Mouse (Mus musculus): ENCODE measurements around the gene Vps29. TPM values are rescaled to one million over a fixed set of nuclear protein-coding genes. Genes with fewer than 3 reads are reported as not detected.

Gene Vps29
- polyA plus RNA-seq, 1 experiment from 2014 or later, result 104 TPM

DNA sequence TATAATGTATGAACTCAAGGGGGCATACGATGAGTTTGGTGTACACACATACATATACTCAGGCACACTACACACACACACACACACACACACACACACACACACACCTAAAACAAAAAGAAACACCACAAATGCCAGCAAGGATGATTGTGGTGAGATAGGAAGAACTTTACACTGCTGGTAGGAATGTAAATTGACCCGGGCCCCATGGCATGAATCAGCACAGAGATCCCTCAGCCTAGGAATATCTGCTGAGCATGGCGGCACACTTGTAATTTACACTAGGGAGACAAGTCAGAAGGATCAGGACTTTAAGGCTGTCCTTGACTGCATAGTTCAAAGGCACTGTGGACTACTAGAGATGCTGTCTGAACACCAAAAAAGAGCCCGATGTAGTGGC, 23.9 kb upstream of the Vps29 start:
- ATAC-seq (no peak), DNase-seq (no peak)
- Histone ChIP-seq H3K36me3 (replicated peaks; ENCODE audit: insufficient read depth, low read length) (peaks cover 4% of the 10 kb centered on the region; the same call in 1 of the 2 replicates), H3K4me3 (ENCODE audit: low read depth, low read length) (no peak overlapping the region), H3K4me2 (ENCODE audit: low read depth, low read length) (no peak overlapping the region), H3K9ac (replicated peaks) (no peak overlapping the region), H3K27ac (ENCODE audit: low read depth) (no peak overlapping the region), H3K27me3 (ENCODE audit: insufficient read depth, low read length) (no peaks in the 10 kb centered on the region), H3K4me1 (ENCODE audit: insufficient read depth) (0 out of 2 replicates have a peak, but pooled peaks cover 2% of the 10 kb centered on the region), H3K9me3 (ENCODE audit: low read length) (no peaks in the 10 kb centered on the region)
- WGBS (ENCODE audit: insufficient replicate concordance), result 75% methylated on average over 4 of the region's 4 CpGs
- TF ChIP-seq EP300 (IDR thresholded peaks at IDR 0.05; ENCODE audit: low read depth) (no peak), CTCF (IDR thresholded peaks at IDR 0.05; ENCODE audit: low read depth) (no peak)

DNA sequence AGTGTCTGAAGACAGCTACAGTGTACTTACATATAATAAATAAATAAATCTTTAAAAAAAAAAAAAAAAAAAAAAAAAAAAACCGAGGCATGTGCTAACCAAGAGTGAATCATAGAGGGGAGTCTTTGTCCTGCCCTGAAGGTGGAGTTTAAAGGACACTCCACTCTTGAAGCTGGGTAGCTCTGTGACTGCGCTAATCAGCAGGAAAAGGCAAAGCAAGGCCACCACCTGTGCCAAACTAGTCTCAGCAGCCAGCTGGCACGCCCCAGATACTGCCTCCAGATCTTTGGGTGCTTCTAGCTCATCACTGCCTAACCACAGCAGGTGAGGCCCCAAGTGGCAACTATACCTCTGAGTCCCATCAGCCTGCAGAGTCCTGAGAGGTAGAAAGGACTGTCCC, 19.5 kb upstream of the Vps29 start:
- no peak for ATAC-seq
- DNase-seq, result no peak

DNA sequence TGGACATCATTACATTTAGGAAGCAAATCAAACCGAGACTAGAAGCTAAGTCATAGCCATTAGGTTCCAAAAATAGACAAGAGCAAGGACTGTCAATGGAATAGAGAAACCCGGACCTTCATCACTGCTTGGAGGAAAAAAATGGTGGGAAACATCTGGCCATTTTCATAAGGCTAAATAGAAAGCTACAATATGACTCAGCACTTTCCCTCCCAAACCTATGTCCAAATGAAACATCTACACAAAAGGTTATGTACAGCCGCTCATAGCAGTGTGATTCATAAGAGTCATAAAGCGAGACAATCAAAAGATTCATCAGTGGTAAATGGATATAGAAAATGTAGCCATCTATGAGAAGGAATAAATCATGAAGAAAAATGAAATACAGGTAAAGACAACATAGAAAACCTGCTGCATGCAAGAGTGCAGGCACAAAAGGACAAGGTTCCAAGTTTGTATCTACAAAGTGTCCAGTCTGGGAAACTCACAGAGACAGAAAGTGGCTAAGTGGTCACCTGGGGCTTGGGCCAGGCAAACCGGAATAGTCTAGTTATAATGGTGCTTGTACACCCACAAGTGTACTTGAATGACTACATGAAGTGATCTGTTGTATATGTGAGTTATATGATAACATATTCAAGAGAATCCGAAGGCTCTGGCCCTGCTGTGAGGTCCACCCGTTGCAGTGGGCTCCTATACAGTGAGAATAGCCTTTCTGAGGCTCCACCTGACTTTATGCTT, 17.4 kb upstream of the Vps29 start:
- H3K4me3 ChIP-seq (ENCODE audit: low read depth, low read length), result no peak overlapping the region
- no peaks in the 10 kb centered on the region for H3K27me3 ChIP-seq (ENCODE audit: insufficient read depth, low read length)
- no peak overlapping the region for H3K9ac ChIP-seq (replicated peaks)
- no peak for TF ChIP-seq EP300 (IDR thresholded peaks at IDR 0.05; ENCODE audit: low read depth)
- no peak overlapping the region for H3K27ac ChIP-seq (ENCODE audit: low read depth)
- WGBS (ENCODE audit: insufficient replicate concordance), result 79% methylated on average over 7 of the region's 7 CpGs
- no peaks in the 10 kb centered on the region for H3K4me1 ChIP-seq (ENCODE audit: insufficient read depth)
- H3K4me2 ChIP-seq (ENCODE audit: low read depth, low read length), result no peak overlapping the region
- no peaks in the 10 kb centered on the region for H3K36me3 ChIP-seq (replicated peaks; ENCODE audit: insufficient read depth, low read length)
- no peaks in the 10 kb centered on the region for H3K9me3 ChIP-seq (ENCODE audit: low read length)
- DNase-seq (no peak), ATAC-seq (no peak)

More for the DNA sequence above, 19.5 kb upstream of the Vps29 start:
- Histone ChIP-seq H3K4me1 (ENCODE audit: insufficient read depth) (0 out of 2 replicates have a peak, but pooled peaks cover 2% of the 10 kb centered on the region), H3K4me3 (ENCODE audit: low read depth, low read length) (no peak overlapping the region), H3K4me2 (ENCODE audit: low read depth, low read length) (no peak overlapping the region), H3K27me3 (ENCODE audit: insufficient read depth, low read length) (no peaks in the 10 kb centered on the region), H3K36me3 (replicated peaks; ENCODE audit: insufficient read depth, low read length) (no peaks in the 10 kb centered on the region), H3K9ac (replicated peaks) (no peak overlapping the region), H3K9me3 (ENCODE audit: low read length) (no peaks in the 10 kb centered on the region), H3K27ac (ENCODE audit: low read depth) (no peak overlapping the region)
- 71% methylated on average over 3 of the region's 3 CpGs for WGBS (ENCODE audit: insufficient replicate concordance)
- TF ChIP-seq CTCF (IDR thresholded peaks at IDR 0.05; ENCODE audit: low read depth) (no peak), EP300 (IDR thresholded peaks at IDR 0.05; ENCODE audit: low read depth) (no peak)

DNA sequence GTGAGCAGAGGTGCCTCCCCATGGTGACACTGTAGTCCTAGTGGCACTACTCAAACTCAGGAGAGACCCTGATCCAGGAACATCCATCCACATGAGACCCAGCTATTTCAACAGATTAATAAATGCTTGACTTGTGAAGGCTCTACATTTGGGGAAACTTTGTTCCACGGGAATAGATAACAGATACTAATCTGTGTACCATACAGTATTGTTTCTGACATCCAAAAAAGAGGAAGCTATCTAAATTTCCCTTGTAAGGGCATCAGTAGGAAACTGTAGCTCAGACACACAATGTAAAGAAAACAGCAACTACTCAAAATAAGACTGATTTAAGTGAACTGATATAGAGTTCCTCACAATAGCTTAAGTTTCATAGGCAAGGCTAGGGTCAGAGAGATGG, 11.3 kb upstream of the Vps29 start:
- no peak overlapping the region for H3K27ac ChIP-seq (ENCODE audit: low read depth)
- H3K36me3 ChIP-seq (replicated peaks; ENCODE audit: insufficient read depth, low read length), result no peaks in the 10 kb centered on the region
- H3K9ac ChIP-seq (replicated peaks), result no peak overlapping the region
- TF ChIP-seq CTCF (IDR thresholded peaks at IDR 0.05; ENCODE audit: low read depth) (no peak), EP300 (IDR thresholded peaks at IDR 0.05; ENCODE audit: low read depth) (no peak)
- H3K4me3 ChIP-seq (ENCODE audit: low read depth, low read length), result no peak overlapping the region
- H3K4me2 ChIP-seq (ENCODE audit: low read depth, low read length), result no peak overlapping the region
- DNase-seq (no peak), ATAC-seq (no peak)
- H3K9me3 ChIP-seq (ENCODE audit: low read length), result no peaks in the 10 kb centered on the region
- H3K4me1 ChIP-seq (ENCODE audit: insufficient read depth), result no peaks in the 10 kb centered on the region
- H3K27me3 ChIP-seq (ENCODE audit: insufficient read depth, low read length), result no peaks in the 10 kb centered on the region
- 26% methylated on average over 1 of the region's 1 CpGs for WGBS (ENCODE audit: insufficient replicate concordance)

DNA sequence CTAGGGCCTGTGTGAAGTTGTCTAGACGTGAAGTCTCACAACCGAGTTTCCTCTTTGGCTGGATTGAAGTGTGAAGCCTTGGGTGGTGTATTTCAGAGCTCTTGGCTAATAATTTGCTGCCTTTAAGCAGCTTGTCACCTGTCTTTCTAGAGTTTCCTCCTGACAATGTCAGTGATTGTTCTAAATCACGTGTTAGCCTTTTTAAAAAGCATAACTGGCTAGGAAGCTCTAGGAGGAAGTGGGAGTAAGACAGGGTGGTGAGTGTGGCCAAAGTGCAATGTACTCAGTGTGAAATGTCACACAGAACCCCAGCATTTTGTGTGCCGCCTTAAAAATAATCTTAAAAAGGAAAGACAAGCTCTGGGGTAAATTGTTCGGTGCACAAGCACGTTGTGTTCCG, 10.4 kb upstream of the Vps29 start:
- no peaks in the 10 kb centered on the region for H3K4me1 ChIP-seq (ENCODE audit: insufficient read depth)
- no peak for ATAC-seq
- no peaks in the 10 kb centered on the region for H3K9me3 ChIP-seq (ENCODE audit: low read length)
- no peaks in the 10 kb centered on the region for H3K36me3 ChIP-seq (replicated peaks; ENCODE audit: insufficient read depth, low read length)
- 0 out of 2 replicates have a peak overlapping the region, but pooled peaks have one; percentile 1 for H3K27ac ChIP-seq (ENCODE audit: low read depth)
- no peak for TF ChIP-seq CTCF (IDR thresholded peaks at IDR 0.05; ENCODE audit: low read depth)
- TF ChIP-seq EP300 (IDR thresholded peaks at IDR 0.05; ENCODE audit: low read depth), result no peak
- no peak for DNase-seq
- H3K4me2 ChIP-seq (ENCODE audit: low read depth, low read length), result no peak overlapping the region
- H3K4me3 ChIP-seq (ENCODE audit: low read depth, low read length), result no peak overlapping the region
- WGBS (ENCODE audit: insufficient replicate concordance), result 41% methylated on average over 7 of the region's 7 CpGs
- no peak overlapping the region for H3K9ac ChIP-seq (replicated peaks)
- no peaks in the 10 kb centered on the region for H3K27me3 ChIP-seq (ENCODE audit: insufficient read depth, low read length)

DNA sequence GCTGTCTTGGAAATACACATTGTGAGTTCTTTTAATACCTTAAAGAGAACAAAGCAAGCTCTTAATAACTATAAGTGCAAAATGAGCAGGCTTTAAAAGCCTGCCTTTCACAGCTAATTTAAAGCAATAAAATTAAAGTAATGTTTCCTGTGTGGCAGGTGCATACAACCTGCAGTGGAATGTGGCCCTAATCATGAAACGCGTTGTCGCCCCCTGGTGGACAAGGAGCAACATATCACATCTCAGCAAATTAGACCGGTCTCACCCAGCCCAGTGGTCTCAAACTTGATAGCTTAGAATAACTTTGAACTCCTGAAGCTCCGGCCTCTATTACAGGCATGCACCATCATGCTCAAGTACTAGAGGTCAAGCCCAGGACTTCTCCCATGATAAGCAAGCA, 9.9 kb upstream of the Vps29 start:
- Histone ChIP-seq H3K4me2 (ENCODE audit: low read depth, low read length) (no peak overlapping the region), H3K4me3 (ENCODE audit: low read depth, low read length) (no peak overlapping the region), H3K27ac (ENCODE audit: low read depth) (no peak overlapping the region), H3K36me3 (replicated peaks; ENCODE audit: insufficient read depth, low read length) (no peaks in the 10 kb centered on the region), H3K9me3 (ENCODE audit: low read length) (no peaks in the 10 kb centered on the region), H3K9ac (replicated peaks) (no peak overlapping the region), H3K27me3 (ENCODE audit: insufficient read depth, low read length) (no peaks in the 10 kb centered on the region), H3K4me1 (ENCODE audit: insufficient read depth) (no peaks in the 10 kb centered on the region)
- ATAC-seq (peak; percentile 54), DNase-seq (peak; percentile 88)
- 8% methylated on average over 5 of the region's 5 CpGs for WGBS (ENCODE audit: insufficient replicate concordance)
- TF ChIP-seq CTCF (IDR thresholded peaks at IDR 0.05; ENCODE audit: low read depth), result peak; percentile 94
- TF ChIP-seq EP300 (IDR thresholded peaks at IDR 0.05; ENCODE audit: low read depth), result no peak
